Mouse (Mus musculus): ENCODE results near the gene Psma6. TPM values are rescaled to one million over a fixed set of nuclear protein-coding genes. Genes with fewer than 3 reads are reported as not detected.

Gene Psma6
- polyA plus RNA-seq, 1 experiment = 197 TPM

DNA sequence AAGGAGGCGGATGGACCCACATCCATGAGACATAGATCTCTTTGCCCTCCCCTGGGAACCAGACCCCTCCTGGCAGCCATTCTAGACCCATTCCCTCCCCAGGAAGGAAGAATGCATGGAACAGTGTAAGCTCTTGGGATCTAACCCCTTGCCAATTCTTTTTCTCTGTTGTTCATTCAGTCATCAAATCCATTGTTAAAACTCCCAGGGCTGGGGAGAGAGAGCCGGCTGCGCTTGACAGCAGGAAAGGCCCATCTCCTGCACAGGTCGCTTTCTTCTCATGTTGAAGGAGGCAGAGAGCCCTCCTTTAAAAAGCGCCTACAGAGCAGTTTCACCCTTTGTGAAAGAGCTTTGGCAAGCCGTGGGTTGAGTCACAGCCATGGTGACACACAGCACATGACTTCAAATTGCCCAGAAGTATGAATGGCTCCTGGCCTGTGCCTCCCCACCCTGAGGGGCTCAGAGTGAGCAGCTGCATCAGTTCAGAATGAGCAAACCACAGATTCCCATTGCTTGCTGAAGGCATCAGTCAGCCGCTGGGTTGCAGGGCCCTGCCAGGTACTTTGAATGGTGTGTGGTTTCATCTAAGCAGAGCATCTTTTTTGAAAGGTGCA, 82.2 kb downstream of the Psma6 start:
- H3K27ac ChIP-seq (ENCODE audit: insufficient read depth, low read length) = peak overlapping the region; percentile 86
- H3K4me3 ChIP-seq (ENCODE audit: insufficient read depth, low read length) = no peak overlapping the region
- H3K4me1 ChIP-seq (ENCODE audit: control insufficient read depth, insufficient read depth, low read length) = peaks cover 46% of the 10 kb centered on the region
- TF ChIP-seq CTCF (IDR thresholded peaks at IDR 0.05; ENCODE audit: borderline replicate concordance, insufficient read depth, low read length) (no peak), POLR2A (IDR thresholded peaks at IDR 0.05; ENCODE audit: low read depth, low read length) (no peak)

DNA sequence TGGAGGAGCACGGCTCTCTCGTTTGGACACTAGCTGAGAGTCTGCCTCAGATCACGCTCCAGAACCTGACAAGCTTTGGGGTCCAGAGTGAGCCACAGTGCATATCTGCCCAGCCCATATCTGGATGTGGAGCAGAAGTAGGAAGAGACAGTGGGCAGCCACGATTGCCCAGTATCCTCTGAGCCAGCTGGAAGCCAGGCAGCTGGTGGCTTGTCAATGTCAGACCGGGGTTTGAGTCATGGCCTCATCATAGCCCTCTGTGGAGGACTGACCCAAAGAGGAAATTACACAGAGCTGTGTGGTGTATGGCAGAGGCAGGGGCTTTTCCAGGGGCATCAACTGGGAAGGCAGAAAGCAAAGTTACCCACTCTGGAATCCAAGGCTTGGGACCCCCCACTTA, 82.8 kb downstream of the Psma6 start:
- H3K4me1 ChIP-seq (ENCODE audit: control insufficient read depth, insufficient read depth, low read length) = peaks cover 42% of the 10 kb centered on the region
- no peak overlapping the region for H3K4me3 ChIP-seq (ENCODE audit: insufficient read depth, low read length)
- no peak for TF ChIP-seq POLR2A (IDR thresholded peaks at IDR 0.05; ENCODE audit: low read depth, low read length)
- TF ChIP-seq CTCF (IDR thresholded peaks at IDR 0.05; ENCODE audit: borderline replicate concordance, insufficient read depth, low read length) = no peak
- peak overlapping the region; percentile 67 for H3K27ac ChIP-seq (ENCODE audit: insufficient read depth, low read length)

DNA sequence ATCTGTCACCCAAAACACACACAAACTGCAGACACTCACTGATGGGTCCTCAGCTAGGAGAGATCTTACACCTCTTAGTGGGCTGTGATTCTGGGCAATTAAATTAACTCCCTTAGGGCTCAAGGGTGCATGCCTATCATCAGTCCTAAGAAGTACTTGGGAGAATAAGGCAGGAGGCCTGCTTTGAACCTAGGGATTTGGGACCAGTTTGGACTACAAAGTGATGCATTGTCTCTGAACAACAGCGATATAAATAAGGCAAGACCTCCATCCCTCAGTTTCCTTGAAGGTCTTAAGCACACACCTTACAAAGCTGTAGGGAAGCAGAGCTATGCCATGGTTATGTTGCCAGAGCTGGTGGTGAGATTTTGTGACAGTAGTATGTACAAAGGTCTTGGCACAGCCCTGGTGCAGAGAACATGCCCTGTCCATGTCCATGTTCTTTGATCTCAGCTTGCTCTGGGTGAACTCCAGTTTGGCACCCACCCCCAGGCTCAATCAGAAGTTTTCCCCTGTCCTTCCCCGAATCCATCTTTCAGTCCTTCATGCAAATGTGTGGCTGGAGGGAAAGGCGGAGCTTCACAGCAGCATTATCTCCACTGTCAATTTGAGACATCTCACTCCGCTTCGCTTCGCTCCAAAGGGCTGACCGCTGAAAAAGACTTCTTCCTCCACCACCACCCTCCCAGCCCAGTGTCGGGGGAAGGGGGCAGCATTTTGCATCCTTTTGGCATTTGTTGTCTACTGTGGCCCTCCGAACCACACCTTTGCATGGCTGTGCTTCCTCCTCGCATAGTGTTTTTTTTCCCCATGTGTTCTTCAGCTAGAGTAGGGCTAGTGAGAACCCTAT, 83.5 kb downstream of the Psma6 start:
- no peak overlapping the region for H3K4me3 ChIP-seq (ENCODE audit: insufficient read depth, low read length)
- TF ChIP-seq CTCF (IDR thresholded peaks at IDR 0.05; ENCODE audit: borderline replicate concordance, insufficient read depth, low read length) (no peak), POLR2A (IDR thresholded peaks at IDR 0.05; ENCODE audit: low read depth, low read length) (no peak)

More for the DNA sequence above, 83.5 kb downstream of the Psma6 start:
- H3K4me1 ChIP-seq (ENCODE audit: control insufficient read depth, insufficient read depth, low read length) = peaks cover 38% of the 10 kb centered on the region
- H3K27ac ChIP-seq (ENCODE audit: insufficient read depth, low read length) = peak overlapping the region; percentile 67; the same call in 1 of the 2 replicates

Other genes starting within 250 kb of the Psma6 start
- 27.6 and 48.1 TPM in 2 replicates for gene Srp54b, start 229.1 kb upstream of the Psma6 start, polyA plus RNA-seq (2011; ENCODE audit: insufficient read length, low read depth, missing spikeins)
- 9.2 and 13.0 TPM in 2 replicates for gene 1700047I17Rik2, start 184.6 kb upstream of the Psma6 start, polyA plus RNA-seq (2011; ENCODE audit: insufficient read length, low read depth, missing spikeins)
- 117 and 143 TPM in 2 replicates for gene Srp54c, start 154.1 kb upstream of the Psma6 start, polyA plus RNA-seq (2011; ENCODE audit: insufficient read length, low read depth, missing spikeins)
- 8.2 and 10.2 TPM in 2 replicates for gene 1110008L16Rik, start 84.6 kb upstream of the Psma6 start, polyA plus RNA-seq (2011; ENCODE audit: insufficient read length, low read depth, missing spikeins)
- 27.2 and 31.0 TPM in 2 replicates for gene Ppp2r3c, start 81.2 kb upstream of the Psma6 start, polyA plus RNA-seq (2011; ENCODE audit: insufficient read length, low read depth, missing spikeins)
- gene Nfkbia, start 108.4 kb downstream of the Psma6 start, polyA plus RNA-seq (2011; ENCODE audit: insufficient read length, low read depth, missing spikeins) = 40.4 and 40.8 TPM in 2 replicates
- gene Aldoart2, start 181.0 kb downstream of the Psma6 start, polyA plus RNA-seq (2011; ENCODE audit: insufficient read length, low read depth, missing spikeins) = 0.33 TPM in 1 of 2 replicates, not detected in the other
- not detected in 2 replicates for gene Insm2, start 215.2 kb downstream of the Psma6 start, polyA plus RNA-seq (2011; ENCODE audit: insufficient read length, low read depth, missing spikeins)